ENCODE assay signal across 8 mouse cellular contexts in genomic region chr2:91527147-91527486, GRCm38 (mm10). TPM values are rescaled to one million over a fixed set of nuclear protein-coding genes. Genes with fewer than 3 reads are reported as not detected.
A peak's percentile ranks its signal among the peaks of the same experiment; 100 is the strongest.
DNase-seq lines count a peak whose midpoint lies in the region; ATAC-seq and TF ChIP-seq lines count a peak whose summit lies in the region.

No protein-coding gene starts in this region.

- H3K4me3 ChIP-seq in lung, adult 2 months (replicated peaks; ENCODE audit: extremely low read depth, low read depth, low read length), result peak overlapping the region; percentile 77
- peak overlapping the region; percentile 92 for H3K4me3 ChIP-seq in G1E (ENCODE audit: low read depth, low read length)
- peak overlapping the region; percentile 89 for H3K4me3 ChIP-seq in forebrain, embryonic 15.5 days
- H3K4me3 ChIP-seq in limb, embryonic 10.5 days, result peak overlapping the region; percentile 100
- peak overlapping the region; percentile 62 for H3K4me3 ChIP-seq in myocyte

- intact Hi-C loops in gastrocnemius, postnatal 36 days (cut with DNase I), result no loop called here

- peaks cover 56% of the 10 kb centered on the region for H3K79me2 ChIP-seq in myocyte (ENCODE audit: control insufficient read depth, insufficient read depth)

- H3K4me1 ChIP-seq in lung, adult 2 months (ENCODE audit: control insufficient read depth, insufficient read depth, low read length), result peaks cover 7% of the 10 kb centered on the region; the same call in 1 of the 2 replicates
- H3K4me1 ChIP-seq in G1E (ENCODE audit: insufficient read depth, low read depth, low read length), result peaks cover 15% of the 10 kb centered on the region
- peaks cover 8% of the 10 kb centered on the region for H3K4me1 ChIP-seq in forebrain, embryonic 15.5 days
- peaks cover 7% of the 10 kb centered on the region for H3K4me1 ChIP-seq in limb, embryonic 10.5 days

- WGBS in lung, adult 2 months, result 0% methylated on average over 15 of the region's 15 CpGs
- under 1% methylated on average over 15 of the region's 15 CpGs for WGBS in forebrain, embryonic 15.5 days
- under 1% methylated on average over 15 of the region's 15 CpGs for WGBS in limb, embryonic 10.5 days

- H3K9ac ChIP-seq in forebrain, embryonic 15.5 days (replicated peaks), result peak overlapping the region; percentile 93

- H3K36me3 ChIP-seq in G1E (replicated peaks) (peaks cover 22% of the 10 kb centered on the region), myocyte (ENCODE audit: control insufficient read depth, insufficient read depth) (peaks cover 7% of the 10 kb centered on the region)
- 0 out of 2 replicates have a peak, but pooled peaks cover 11% of the 10 kb centered on the region for H3K36me3 ChIP-seq in forebrain, embryonic 15.5 days
- peaks cover 39% of the 10 kb centered on the region for H3K36me3 ChIP-seq in limb, embryonic 10.5 days

- no peak for ATAC-seq in G1E (ENCODE audit: extremely low read depth, insufficient number of reproducible peaks, low FRiP score, poor library complexity, severe bottlenecking)
- ATAC-seq in forebrain, embryonic 15.5 days (replicated peaks), result peak; percentile 82

- peak overlapping the region; percentile 75 for H3ac ChIP-seq in myocyte (ENCODE audit: control insufficient read depth, insufficient read length)

- H3K27me3 ChIP-seq in G1E (ENCODE audit: insufficient read depth, low read length), result peaks cover 5% of the 10 kb centered on the region; the same call in 1 of the 2 replicates
- H3K27me3 ChIP-seq in forebrain, embryonic 15.5 days, result no peaks in the 10 kb centered on the region
- H3K27me3 ChIP-seq in limb, embryonic 10.5 days (ENCODE audit: low read depth, poor library complexity, severe bottlenecking), result no peaks in the 10 kb centered on the region
- no peaks in the 10 kb centered on the region for H3K27me3 ChIP-seq in myocyte (ENCODE audit: control insufficient read depth, insufficient read depth, insufficient read length)

- no peaks in the 10 kb centered on the region; the same call in 1 of the 2 replicates for H3K9me3 ChIP-seq in G1E (replicated peaks)
- no peaks in the 10 kb centered on the region for H3K9me3 ChIP-seq in forebrain, embryonic 15.5 days
- H3K9me3 ChIP-seq in limb, embryonic 10.5 days (replicated peaks), result 0 out of 2 replicates have a peak, but pooled peaks cover 2% of the 10 kb centered on the region

- H3K4me2 ChIP-seq in forebrain, embryonic 15.5 days (replicated peaks), result peak overlapping the region; percentile 60
- H3K4me2 ChIP-seq in myocyte (ENCODE audit: low read depth), result peak overlapping the region; percentile 80

- TF ChIP-seq POLR2A in lung, adult 2 months (IDR thresholded peaks at IDR 0.05; ENCODE audit: borderline replicate concordance, extremely low read depth, low read depth, low read length), result no peak
- no peak for TF ChIP-seq POLR2A in myocyte (IDR thresholded peaks at IDR 0.05; ENCODE audit: insufficient read length, low read depth)

- DNase-seq in lung, adult 2 months, result no peak
- no peak for DNase-seq in lung, postnatal 4 days
- DNase-seq in G1E (ENCODE audit: low spot score), result no peak
- DNase-seq in c-Kit-positive CD71-negative TER-119-negative erythroid progenitor cells, embryonic 14.5 days (ENCODE audit: low read depth), result peak; percentile 25
- DNase-seq in limb, embryonic 10.5 days (ENCODE audit: low spot score), result no peak
- no peak for DNase-seq in gastrocnemius, postnatal 36 days

- H3K27ac ChIP-seq in forebrain, embryonic 15.5 days (replicated peaks), result peak overlapping the region; percentile 82
- peak overlapping the region; percentile 99 for H3K27ac ChIP-seq in limb, embryonic 10.5 days

- TF ChIP-seq CTCF in lung, adult 2 months (IDR thresholded peaks at IDR 0.05; ENCODE audit: insufficient read depth, low read length), result no peak
- no peak for TF ChIP-seq CTCF in G1E (IDR thresholded peaks at IDR 0.05; ENCODE audit: low read depth, low read length)

TF ChIP-seq in myocyte, 11 proteins besides CTCF, POLR2A, EP300 and RAD21:
- TF ChIP-seq MYOG (IDR thresholded peaks at IDR 0.05; ENCODE audit: control insufficient read depth in 1 of 3, insufficient read depth in 1 of 3, insufficient read length in 2 of 3, low read depth in 2 of 3) (no peak), TCF12 (IDR thresholded peaks at IDR 0.05; ENCODE audit: insufficient read depth, poor library complexity, severe bottlenecking) (no peak), MYOD1 (IDR thresholded peaks at IDR 0.05; ENCODE audit: control insufficient read depth in 1 of 3, insufficient read length in 2 of 3, low read depth in 2 of 3) (no peak), CEBPB (IDR thresholded peaks at IDR 0.05; ENCODE audit: insufficient read depth, poor library complexity, severe bottlenecking) (no peak), USF1 (IDR thresholded peaks at IDR 0.05; ENCODE audit: low read depth) (no peak), REST (IDR thresholded peaks at IDR 0.05; ENCODE audit: insufficient read depth, insufficient read length) (no peak), E2F4 (IDR thresholded peaks at IDR 0.05; ENCODE audit: insufficient read depth) (no peak), TCF3 (IDR thresholded peaks at IDR 0.05; ENCODE audit: insufficient read length, low read depth) (no peak)

RNA-seq across cellular contexts. Expression of gene Ckap5, which starts 0.6 kb away (rescaled TPM):
- polyA plus RNA-seq in lung, adult 2 months (2012; rRNA removed), result 4.7 and 9.1 TPM in 2 replicates
- total RNA-seq in G1E (2014; fragmentation: Nextera tagmentation) (120 and 153 TPM in 2 replicates), G1E (2017) (81.2 and 97.6 TPM in 2 replicates)
- polyA plus RNA-seq in G1E (2012) (3.0 and 3.8 TPM in 2 replicates), myocyte (2012; fragmentation: generic; extraction: Trizol) (12.6 TPM)
- 132 and 139 TPM in 2 replicates for polyA plus RNA-seq in forebrain, embryonic 15.5 days (2015; fragmentation: Nextera tagmentation; extraction: Ambion mirVana)
- 109 and 127 TPM in 2 replicates for polyA plus RNA-seq in limb, embryonic 10.5 days (2016; fragmentation: Nextera tagmentation; extraction: Ambion mirVana)
- 10 to 100 TPM; 24.4 to 31.8 TPM for total RNA-seq in gastrocnemius, postnatal 36 days (2021)
